ENCODE assay signal across 13 mouse cellular contexts in genomic region chr10:111558675-111559340, GRCm38 (mm10). TPM values are rescaled to one million over a fixed set of nuclear protein-coding genes. Genes with fewer than 3 reads are reported as not detected.
A peak's percentile ranks its signal among the peaks of the same experiment; 100 is the strongest.
DNase-seq lines count a peak whose midpoint lies in the region; ATAC-seq lines count a peak whose summit lies in the region.
"Had no signal": no experiment of that assay in that cellular context is flagged by ENCODE, and none has a peak within 500 bp of the region (broad histone marks: within the 10 kb centered on the region; RNA-seq: fewer than 3 reads in every experiment).

No protein-coding gene starts in this region.

- no peak for DNase-seq in heart, adult 11 months
- DNase-seq in lung, postnatal 10 days = peak; percentile 44
- DNase-seq in lung, postnatal 14 days = no peak
- DNase-seq in kidney, postnatal 14 days = peak; percentile 59
- DNase-seq in thymus, postnatal 10 days (ENCODE audit: low spot score in 2 of 2) = peak; percentile 53 to 58
- DNase-seq: cerebellum, postnatal 14 days; gastrocnemius, postnatal 25 days; retina, postnatal 1 day had no signal

- H3K4me3 ChIP-seq in heart, embryonic 12.5 days = no peak overlapping the region
- H3K4me3 ChIP-seq: erythroblast, embryonic 14.5 days had no signal

- no peaks in the 10 kb centered on the region for H3K9me3 ChIP-seq in heart, embryonic 12.5 days (replicated peaks)

- H3K27me3 ChIP-seq in heart, embryonic 12.5 days (replicated peaks) = no peaks in the 10 kb centered on the region

- H3K27ac ChIP-seq in heart, embryonic 12.5 days (ENCODE audit: poor library complexity, severe bottlenecking) = peak overlapping the region; percentile 66

- peak overlapping the region; percentile 30 for H3K4me2 ChIP-seq in heart, embryonic 12.5 days

- H3K36me3 ChIP-seq in heart, embryonic 12.5 days = no peaks in the 10 kb centered on the region

- H3K4me1 ChIP-seq in heart, embryonic 12.5 days (replicated peaks) = peaks cover 24% of the 10 kb centered on the region

- peak; percentile 66 for ATAC-seq in heart, embryonic 12.5 days (ENCODE audit: insufficient number of reproducible peaks, low FRiP score)
- ATAC-seq in megakaryocyte-erythroid progenitor cell, adult 5-6 weeks (replicated peaks; ENCODE audit: low FRiP score, low TSS enrichment, poor library complexity, severe bottlenecking) = no peak
- no peak for ATAC-seq in megakaryocyte progenitor cell, adult 5-6 weeks (replicated peaks; ENCODE audit: poor library complexity)
- ATAC-seq: midbrain, embryonic 16.5 days had no signal

- 42% methylated on average over 10 of the region's 10 CpGs for WGBS in heart, embryonic 12.5 days

- H3K9ac ChIP-seq in heart, embryonic 12.5 days = no peak overlapping the region

RNA-seq across cellular contexts. Expression of gene Phlda1, which starts 52.7 kb away (rescaled TPM):
- 19.8 and 24.6 TPM in 2 replicates for polyA plus RNA-seq in heart, embryonic 12.5 days (2016; fragmentation: Nextera tagmentation; extraction: Ambion mirVana)
- 0.31 TPM in 1 of 2 replicates, not detected in the other for total RNA-seq in megakaryocyte-erythroid progenitor cell, adult 5-6 weeks (2014; fragmentation: Nextera tagmentation)
- total RNA-seq in megakaryocyte-erythroid progenitor cell, adult 5-6 weeks (2017) = 1.5 and 5.7 TPM in 2 replicates
- total RNA-seq in megakaryocyte progenitor cell, adult 5-6 weeks (2015) = 2.1 and 3.7 TPM in 2 replicates
- total RNA-seq in megakaryocyte progenitor cell, adult 5-6 weeks (2017) = 0.10 and 0.33 TPM in 2 replicates

Comparison
In these comparisons a context has a peak if more than half of its experiments do, and no peak if none do; other contexts are left out.
1. DNase-seq: peak in lung, postnatal 10 days (single experiment), kidney, postnatal 14 days (single experiment) and thymus, postnatal 10 days (2 of 2); none in heart, adult 11 months (single experiment) and lung, postnatal 14 days (single experiment).